Mouse (Mus musculus): ENCODE data around the gene Krt84. TPM values are rescaled to one million over a fixed set of nuclear protein-coding genes. Genes with fewer than 3 reads are reported as not detected.

The Krt84 gene
- polyA plus RNA-seq (2017; shearing (Covaris generic)): under 1 TPM in 1 of 2 experiments, not detected in 1; 0.15 TPM

GRCm38 (mm10) chr15:101532720-101533119 lies at the start of gene Krt84:
Gene Krt84 (minus strand): TSS chr15:101532820.

GRCm38 (mm10) chr15:101573796-101574345 lies 41.3 kb upstream of the Krt84 start, which contains the start of gene Krt75:
Gene Krt75 (minus strand): TSS chr15:101573904.

GRCm38 (mm10) chr15:101562850-101563249 lies 30.2 kb upstream of the Krt84 start, which contains the start of gene Krt90:
Gene Krt90 (minus strand): TSS chr15:101562950.

GRCm38 (mm10) chr15:101550567-101550966 lies 17.9 kb upstream of the Krt84 start, which contains the start of gene Krt82:
Gene Krt82 (minus strand): TSS chr15:101550667.

GRCm38 (mm10) chr15:101517161-101517560 lies 15.5 kb downstream of the Krt84 start, which contains the start of gene Gm49425:
Gene Gm49425 (minus strand): TSS chr15:101517261.

GRCm38 (mm10) chr15:101491431-101491830 lies 41.2 kb downstream of the Krt84 start, which contains the start of gene Krt83:
Gene Krt83 (minus strand): TSS chr15:101491512.

Other genes with a start within 250 kb of the Krt84 start
- gene Atg101, start 248.5 kb downstream of the Krt84 start, polyA plus RNA-seq (2017; shearing (Covaris generic)): 10 to 100 TPM; 58.6 to 65.0 TPM
- under 1 TPM in 1 of 2 experiments, not detected in 1; 0.50 TPM for gene 6030408B16Rik, start 239.6 kb downstream of the Krt84 start, polyA plus RNA-seq (2017; shearing (Covaris generic))
- 1 to 10 TPM in 1 of 2 experiments, under 1 TPM in 1; 0.66 to 1.2 TPM for gene Krt80, start 162.7 kb downstream of the Krt84 start, polyA plus RNA-seq (2017; shearing (Covaris generic))
- gene Krt7, start 121.8 kb downstream of the Krt84 start, polyA plus RNA-seq (2017; shearing (Covaris generic)): under 1 TPM in 1 of 2 experiments, not detected in 1; 0.29 TPM
- under 1 TPM in 1 of 2 experiments, not detected in 1; 0.38 TPM for gene Krt87, start 94.0 kb downstream of the Krt84 start, polyA plus RNA-seq (2017; shearing (Covaris generic))
- not detected for gene Krt88, start 85.1 kb downstream of the Krt84 start, polyA plus RNA-seq (2017; shearing (Covaris generic))
- gene Krt81, start 69.1 kb downstream of the Krt84 start, polyA plus RNA-seq (2017; shearing (Covaris generic)): under 1 TPM in 1 of 2 experiments, not detected in 1; 0.10 TPM
- not detected for gene Krt86, start 59.3 kb downstream of the Krt84 start, polyA plus RNA-seq (2017; shearing (Covaris generic))
- gene Krt83, start 41.3 kb downstream of the Krt84 start, polyA plus RNA-seq (2017; shearing (Covaris generic)): 1 to 10 TPM in 1 of 2 experiments, under 1 TPM in 1; 0.32 to 2.3 TPM
- not detected for gene Gm49425, start 15.6 kb downstream of the Krt84 start, polyA plus RNA-seq (2017; shearing (Covaris generic))
- gene Krt82, start 17.8 kb upstream of the Krt84 start, polyA plus RNA-seq (2017; shearing (Covaris generic)): under 1 TPM in 1 of 2 experiments, not detected in 1; 0.09 TPM
- under 1 TPM in 1 of 2 experiments, not detected in 1; 0.06 TPM for gene Krt90, start 30.1 kb upstream of the Krt84 start, polyA plus RNA-seq (2017; shearing (Covaris generic))
- gene Krt75, start 41.1 kb upstream of the Krt84 start, polyA plus RNA-seq (2017; shearing (Covaris generic)): under 1 TPM in 1 of 2 experiments, not detected in 1; 0.14 TPM
- gene Gm5414, start 95.4 kb upstream of the Krt84 start, polyA plus RNA-seq (2017; shearing (Covaris generic)): not detected
- gene Gm5478, start 114.6 kb upstream of the Krt84 start, polyA plus RNA-seq (2017; shearing (Covaris generic)): not detected
- gene Krt6b, start 147.5 kb upstream of the Krt84 start, polyA plus RNA-seq (2017; shearing (Covaris generic)): under 1 TPM in 1 of 2 experiments, not detected in 1; 0.38 TPM
- not detected for gene Krt6a, start 161.5 kb upstream of the Krt84 start, polyA plus RNA-seq (2017; shearing (Covaris generic))
- gene Krt5, start 180.1 kb upstream of the Krt84 start, polyA plus RNA-seq (2017; shearing (Covaris generic)): not detected
- not detected for gene Krt71, start 210.3 kb upstream of the Krt84 start, polyA plus RNA-seq (2017; shearing (Covaris generic))